Mouse (Mus musculus) heart, embryonic 11.5 days (tissue): ENCODE measurements at regions not wholly inside any gene's neighbourhood (a gene's known extent, or its start where the extent isn't known, plus 50 kb on each side); places are given as distances from the start of the nearest gene placed in this dataset.

Source experiments
- ATAC-seq: fragments of 200-750 bp; cut with Nextera tagmentation; replicated peaks from 2 replicates; pipeline ENCODE4 v1.8.0; 2017; ENCODE audit warnings: moderate library complexity; ENCODE audit not compliant: insufficient number of reproducible peaks, low FRiP score, low TSS enrichment
- H3K27ac ChIP-seq: fragments of 300-500 bp; sonication (generic); 2 replicates; pipeline ENCODE4 v1.5.1; 2014; ENCODE audit warnings: mild to moderate bottlenecking, low read depth, low read length
- H3K27me3 ChIP-seq: fragments of 300-500 bp; sonication (generic); 2 replicates; pipeline ENCODE4 v1.6.1; 2014; ENCODE audit warnings: mild to moderate bottlenecking, low read length, mixed read lengths; ENCODE audit not compliant: control insufficient read depth, insufficient read depth
- H3K36me3 ChIP-seq: fragments of 300-500 bp; sonication (generic); 2 replicates; pipeline ENCODE4 v1.6.1; 2014; ENCODE audit warnings: mild to moderate bottlenecking, low read length, moderate library complexity, mixed read lengths; ENCODE audit not compliant: control insufficient read depth, insufficient read depth
- H3K4me1 ChIP-seq: fragments of 300-500 bp; sonication (generic); 2 replicates; pipeline ENCODE4 v1.6.1; 2014; ENCODE audit warnings: low read length; ENCODE audit not compliant: control insufficient read depth, insufficient read depth
- H3K4me2 ChIP-seq: fragments of 300-500 bp; sonication (generic); 2 replicates; pipeline ENCODE4 v1.6.1; 2014; ENCODE audit warnings: mild to moderate bottlenecking, moderate library complexity
- H3K4me3 ChIP-seq: fragments of 300-500 bp; sonication (generic); 2 replicates; pipeline ENCODE4 v1.5.1; 2014; ENCODE audit warnings: low read depth, low read length
- H3K9ac ChIP-seq: fragments of 300-500 bp; sonication (generic); 2 replicates; pipeline ENCODE4 v1.6.1; 2014; ENCODE audit warnings: mild to moderate bottlenecking, low read depth, low read length, moderate library complexity
- H3K9me3 ChIP-seq: fragments of 300-500 bp; sonication (generic); replicated peaks from 2 replicates; pipeline ENCODE4 v1.6.1; 2016; ENCODE audit warnings: low read length; ENCODE audit not compliant: control insufficient read depth
- WGBS: fragments of 180-500 bp; shearing (Covaris S2); extraction: QIAGEN DNeasy Blood & Tissue Kit; methylation state at CpG from one replicate; pipeline ENCODE4 v1.1.7; 2014; ENCODE audit not compliant: insufficient replicate concordance; 5-methylcytosine and 5-hydroxymethylcytosine counted together

DNA sequence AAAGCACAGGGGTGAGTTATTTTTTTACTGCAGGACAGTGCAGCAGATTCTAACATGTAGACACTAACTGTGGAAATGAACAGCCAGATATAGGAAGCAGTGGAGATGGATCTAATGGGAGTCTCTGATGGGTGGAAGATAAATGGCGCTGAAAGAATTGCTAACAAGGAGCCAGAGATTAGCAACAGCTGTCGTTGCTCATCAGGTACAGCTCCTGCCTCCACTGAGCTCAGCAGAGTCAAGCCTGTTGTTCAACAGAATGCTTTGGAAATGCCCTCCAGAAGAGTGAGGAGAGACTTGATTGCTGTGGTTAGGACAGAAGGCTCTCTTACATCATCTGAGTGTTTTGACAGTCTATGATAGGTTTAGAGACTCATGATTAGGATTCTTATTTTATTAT, 51.9 kb upstream of the Sesn3 start:
- H3K27ac ChIP-seq, result no peak overlapping the region
- no peak overlapping the region for H3K4me3 ChIP-seq
- no peak for ATAC-seq

More for the DNA sequence above, 51.9 kb upstream of the Sesn3 start:
- 21% methylated on average over 2 of the region's 2 CpGs for WGBS
- H3K9ac ChIP-seq, result no peak overlapping the region
- H3K4me2 ChIP-seq, result no peak overlapping the region
- H3K27me3 ChIP-seq, result no peaks in the 10 kb centered on the region
- H3K4me1 ChIP-seq, result no peaks in the 10 kb centered on the region
- no peaks in the 10 kb centered on the region for H3K9me3 ChIP-seq
- H3K36me3 ChIP-seq, result no peaks in the 10 kb centered on the region
